Mouse (Mus musculus) forebrain, embryonic 16.5 days (tissue): Measurements from ENCODE around the gene Tor1a. TPM values are rescaled to one million over a fixed set of nuclear protein-coding genes. Genes with fewer than 3 reads are reported as not detected.
A peak's percentile ranks its signal among the peaks of the same experiment; 100 is the strongest.
"Not testable (repeated sequence)": the region's sequence is repeated elsewhere in the genome, so short reads cannot be mapped to it uniquely, and the experiment has no call there.

Source experiments
- ATAC-seq: fragments of 200-750 bp; cut with Nextera tagmentation; 2 replicates; pipeline ENCODE4 v1.8.0; 2017; ENCODE audit warnings: mild to moderate bottlenecking, moderate library complexity
- H3K27ac ChIP-seq: fragments of 300-500 bp; sonication (generic); 2 replicates; pipeline ENCODE4 v1.5.1; 2014; ENCODE audit warnings: low read length, control low read depth
- H3K27me3 ChIP-seq: fragments of 300-500 bp; sonication (generic); replicated peaks from 2 replicates; pipeline ENCODE4 v1.6.1; 2014; ENCODE audit warnings: low read length; ENCODE audit not compliant: control insufficient read depth, insufficient read depth
- H3K36me3 ChIP-seq: fragments of 300-500 bp; sonication (generic); 2 replicates; pipeline ENCODE4 v1.6.1; 2014; ENCODE audit not compliant: control insufficient read depth, insufficient read depth
- H3K4me1 ChIP-seq: fragments of 300-500 bp; sonication (generic); replicated peaks from 2 replicates; pipeline ENCODE4 v1.6.1; 2014; ENCODE audit warnings: low read length; ENCODE audit not compliant: control insufficient read depth, insufficient read depth
- H3K4me2 ChIP-seq: fragments of 300-500 bp; sonication (generic); 2 replicates; pipeline ENCODE4 v1.6.1; 2014; ENCODE audit warnings: mild to moderate bottlenecking, low read length, control low read depth
- H3K4me3 ChIP-seq: fragments of 300-500 bp; sonication (generic); replicated peaks from 2 replicates; pipeline ENCODE4 v1.5.1; 2014; ENCODE audit warnings: mild to moderate bottlenecking, low read length, control low read depth
- H3K9ac ChIP-seq: fragments of 300-500 bp; sonication (generic); replicated peaks from 2 replicates; pipeline ENCODE4 v1.6.1; 2014; ENCODE audit warnings: low read depth, low read length, control low read depth
- H3K9me3 ChIP-seq: fragments of 300-500 bp; sonication (generic); 2 replicates; pipeline ENCODE4 v1.6.1; 2016; ENCODE audit warnings: low read length; ENCODE audit not compliant: control insufficient read depth
- WGBS: fragments of 180-500 bp; shearing (Covaris S2); extraction: QIAGEN DNeasy Blood & Tissue Kit; methylation state at CpG from one replicate; pipeline ENCODE4 v1.1.7; 2014; 5-methylcytosine and 5-hydroxymethylcytosine counted together
- polyA plus RNA-seq: library from polyadenylated mRNA; unstranded; fragments of >200 nt; fragmentation: Nextera tagmentation; extraction: Ambion mirVana; gene quantifications from 2 replicates; pipeline ENCODE4 v1.2.1, GENCODE M21; 2015

The Tor1a gene
- polyA plus RNA-seq, 1 experiment from 2014 or later = 105 TPM

DNA sequence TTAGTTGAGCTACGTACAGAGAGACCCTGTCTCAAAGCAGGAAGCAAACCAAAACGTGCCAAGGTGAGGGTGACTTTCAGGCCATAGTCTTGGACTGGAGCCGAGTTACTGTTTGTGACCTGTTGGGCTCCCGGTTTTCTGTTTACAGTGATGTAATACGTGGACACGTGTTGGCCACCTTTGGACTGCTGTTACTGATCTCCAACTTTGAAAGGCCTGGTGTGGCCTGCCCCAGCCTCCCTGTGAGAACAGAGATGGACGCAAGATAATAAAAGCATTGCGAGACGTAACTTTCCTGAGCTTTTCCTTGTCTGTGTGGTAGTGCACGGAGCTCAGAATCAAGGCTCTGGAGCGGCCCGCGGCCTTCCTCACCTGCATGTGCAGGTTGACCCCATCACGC is 9.0 kb downstream of the Tor1a start:
- H3K4me3 ChIP-seq = no peak overlapping the region
- H3K27me3 ChIP-seq = no peaks in the 10 kb centered on the region
- no peak overlapping the region for H3K4me2 ChIP-seq
- H3K27ac ChIP-seq = no peak overlapping the region
- peaks cover 16% of the 10 kb centered on the region for H3K4me1 ChIP-seq
- H3K9ac ChIP-seq = no peak overlapping the region
- no peaks in the 10 kb centered on the region for H3K9me3 ChIP-seq
- WGBS = 90% methylated on average over 14 of the region's 14 CpGs
- ATAC-seq = no peak
- peaks cover 42% of the 10 kb centered on the region for H3K36me3 ChIP-seq

DNA sequence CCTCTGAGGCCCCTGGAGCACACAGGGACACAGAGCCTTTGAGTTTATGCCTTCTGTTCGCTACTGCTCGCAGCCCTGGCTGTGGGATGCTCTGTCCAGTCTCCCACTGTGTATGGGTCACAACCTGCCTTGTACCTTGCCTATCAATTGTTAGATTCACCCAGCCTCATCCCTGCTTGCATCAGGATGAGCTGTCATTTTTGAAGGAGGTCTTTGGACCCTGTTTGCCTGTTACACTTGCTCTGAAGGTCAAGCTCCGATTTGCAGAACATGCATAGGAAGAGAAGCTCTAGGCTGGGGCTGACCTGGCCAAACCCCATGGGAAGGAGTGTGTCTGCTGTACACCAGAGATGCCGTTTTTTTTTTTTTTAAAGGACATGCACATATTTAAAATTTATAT is 10.2 kb downstream of the Tor1a start:
- Histone ChIP-seq H3K27ac (no peak overlapping the region), H3K27me3 (no peaks in the 10 kb centered on the region), H3K36me3 (peaks cover 39% of the 10 kb centered on the region), H3K4me2 (no peak overlapping the region), H3K4me3 (no peak overlapping the region), H3K4me1 (peaks cover 20% of the 10 kb centered on the region), H3K9me3 (no peaks in the 10 kb centered on the region), H3K9ac (no peak overlapping the region)
- WGBS = 83% methylated on average over 4 of the region's 4 CpGs
- no peak for ATAC-seq

DNA sequence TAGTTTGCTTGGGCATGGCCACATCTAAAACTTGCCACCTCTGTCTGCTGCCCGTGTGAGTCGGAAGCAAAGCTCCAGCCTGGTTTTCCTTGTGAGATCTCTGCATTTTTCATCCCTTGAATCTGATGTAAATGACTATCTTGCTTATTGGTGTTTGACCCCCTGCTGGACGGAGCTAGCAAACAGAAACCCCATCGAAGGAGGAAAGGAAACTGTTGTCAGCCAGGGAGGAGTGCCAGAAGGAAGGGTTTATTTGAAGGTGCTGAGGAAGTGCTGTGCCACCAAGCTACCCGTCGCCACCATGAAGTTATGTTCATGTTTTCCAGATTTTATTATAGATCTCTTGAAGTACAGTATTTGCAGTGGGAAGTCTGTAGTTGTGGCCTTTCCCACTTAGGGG is 12.9 kb downstream of the Tor1a start:
- Histone ChIP-seq H3K27me3 (no peaks in the 10 kb centered on the region), H3K9me3 (no peaks in the 10 kb centered on the region), H3K36me3 (peaks cover 27% of the 10 kb centered on the region), H3K27ac (no peak overlapping the region), H3K4me2 (no peak overlapping the region), H3K9ac (peak overlapping the region; percentile 86), H3K4me1 (peaks cover 20% of the 10 kb centered on the region), H3K4me3 (no peak overlapping the region)
- no peak for ATAC-seq
- WGBS = 77% methylated on average over 6 of the region's 6 CpGs

DNA sequence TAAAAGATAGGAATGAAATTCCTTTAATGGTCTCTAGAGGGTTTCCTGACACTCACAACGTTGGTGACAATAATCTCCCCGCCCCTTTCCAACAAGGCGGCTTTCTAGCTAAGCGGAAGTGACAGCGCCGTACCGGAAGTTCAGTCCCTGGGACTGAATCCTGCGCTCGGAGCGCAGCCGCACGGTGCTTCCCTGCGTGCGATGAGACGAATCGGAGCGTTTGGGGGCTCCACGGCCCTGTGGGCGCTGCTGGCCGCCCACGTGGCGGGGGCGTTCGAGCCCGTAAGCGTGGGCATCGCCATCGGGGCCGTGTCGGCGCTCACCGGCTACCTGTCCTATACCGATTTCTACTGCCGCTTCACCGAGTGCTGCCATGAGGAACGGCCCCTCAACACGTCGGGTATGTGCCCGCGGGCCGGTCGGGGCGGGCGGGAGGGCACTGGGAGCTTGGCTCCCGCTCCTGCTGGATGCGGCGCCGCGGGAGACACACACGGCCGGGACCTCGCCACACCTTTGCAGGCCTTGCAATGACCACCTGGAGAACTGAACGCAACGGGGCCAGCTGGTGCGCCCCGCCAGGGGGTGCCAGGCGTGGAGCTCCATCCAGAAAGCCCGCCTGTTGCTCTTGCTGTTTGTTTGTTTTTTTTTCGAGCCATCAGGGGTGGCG is 14.8 kb downstream of the Tor1a start, which contains the start of gene Tor1b:
Gene Tor1b (plus strand): TSS at position 136 of the 667 bp plus-strand sequence.
- H3K36me3 ChIP-seq = peaks cover 10% of the 10 kb centered on the region
- ATAC-seq = peak; percentile 97
- H3K4me1 ChIP-seq = peaks cover 20% of the 10 kb centered on the region
- H3K9ac ChIP-seq = peak within 1 kb of the TSS; percentile 86
- peak within 1 kb of the TSS; percentile 84 for H3K27ac ChIP-seq
- no peaks in the 10 kb centered on the region for H3K9me3 ChIP-seq
- under 1% methylated on average over 60 of the region's 60 CpGs for WGBS
- peak within 1 kb of the TSS; percentile 93 for H3K4me2 ChIP-seq
- H3K4me3 ChIP-seq = peak within 1 kb of the TSS; percentile 86
- no peaks in the 10 kb centered on the region for H3K27me3 ChIP-seq

DNA sequence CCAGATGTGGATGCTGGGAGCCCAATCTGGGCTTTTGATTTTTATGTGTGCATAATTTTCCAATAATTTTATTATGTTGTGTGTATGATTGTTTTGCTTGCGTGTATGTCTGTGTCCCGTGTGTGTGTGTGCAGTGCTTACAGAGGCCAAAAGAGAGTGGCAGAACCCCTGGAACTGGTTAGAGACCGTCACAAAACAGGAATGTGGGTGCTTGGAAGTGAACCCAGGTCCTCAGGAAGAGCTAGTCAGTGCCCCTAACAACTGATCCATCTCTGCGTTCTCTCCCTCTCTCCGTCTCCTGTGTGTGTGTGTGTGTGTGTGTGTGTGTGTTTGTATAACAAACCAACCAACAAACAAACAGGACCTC is 15.3 kb downstream of the Tor1a start:
- WGBS = 22% methylated on average over 5 of the region's 5 CpGs
- Histone ChIP-seq H3K27ac (peak overlapping the region; percentile 71), H3K4me1 (peaks cover 20% of the 10 kb centered on the region), H3K4me3 (peak overlapping the region; percentile 86), H3K9ac (peak overlapping the region; percentile 86), H3K27me3 (no peaks in the 10 kb centered on the region), H3K9me3 (no peaks in the 10 kb centered on the region), H3K4me2 (peak overlapping the region; percentile 93), H3K36me3 (peaks cover 7% of the 10 kb centered on the region)
- ATAC-seq = no peak

DNA sequence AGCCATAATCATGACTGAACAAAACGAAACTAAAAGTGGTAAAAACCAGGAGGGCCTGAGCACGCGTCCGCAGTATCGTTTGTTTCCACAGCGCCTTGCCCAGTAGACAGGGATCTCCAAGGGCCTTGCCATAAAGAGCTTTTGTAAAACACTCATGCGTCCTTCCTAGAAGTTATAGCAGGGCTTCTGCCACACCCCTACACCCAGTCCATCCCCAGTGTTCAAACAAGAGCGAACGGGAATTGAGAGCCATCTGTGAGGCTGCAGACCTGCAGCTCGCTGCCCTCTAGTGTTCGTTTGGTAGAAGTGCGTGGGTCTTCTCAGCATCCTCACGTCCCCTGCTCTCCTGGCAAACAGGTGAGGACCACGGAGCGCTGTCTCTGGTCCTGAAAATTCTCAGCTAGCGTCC is 25.1 kb downstream of the Tor1a start:
- no peaks in the 10 kb centered on the region for H3K27me3 ChIP-seq
- peak overlapping the region; percentile 49 for H3K4me2 ChIP-seq
- 30% methylated on average over 16 of the region's 16 CpGs for WGBS
- H3K36me3 ChIP-seq = no peaks in the 10 kb centered on the region
- ATAC-seq = peak; percentile 79; the same call in 1 of the 2 replicates
- peaks cover 5% of the 10 kb centered on the region; the same call in 1 of the 2 replicates for H3K4me1 ChIP-seq
- no peaks in the 10 kb centered on the region for H3K9me3 ChIP-seq
- peak overlapping the region; percentile 39; the same call in 1 of the 2 replicates for H3K9ac ChIP-seq
- peak overlapping the region; percentile 36 for H3K4me3 ChIP-seq
- H3K27ac ChIP-seq = no peak overlapping the region

DNA sequence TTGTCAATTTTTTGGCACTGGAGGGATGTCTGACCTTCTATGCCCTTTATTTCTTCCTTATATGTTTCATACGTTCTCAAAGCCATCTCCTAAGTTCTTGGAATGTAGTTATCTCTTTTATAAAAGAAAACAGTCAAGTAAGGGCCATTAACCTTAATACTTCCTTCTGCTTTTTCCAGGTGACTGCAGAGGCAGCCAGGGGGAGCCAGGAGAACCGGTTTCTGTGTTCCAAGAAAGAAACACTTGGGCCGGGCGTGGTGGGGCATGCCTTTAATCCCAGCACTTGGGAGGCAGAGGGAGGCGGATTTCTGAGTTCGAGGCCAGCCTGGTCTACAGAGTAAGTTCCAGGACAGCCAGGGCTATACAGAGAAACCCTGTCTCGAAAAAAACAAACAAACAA is 25.6 kb downstream of the Tor1a start:
- not testable (repeated sequence) for H3K36me3 ChIP-seq, H3K27me3 ChIP-seq, H3K4me2 ChIP-seq, H3K4me1 ChIP-seq, H3K4me3 ChIP-seq, H3K9ac ChIP-seq, ATAC-seq, H3K9me3 ChIP-seq, H3K27ac ChIP-seq
- WGBS = 48% methylated on average over 7 of the region's 7 CpGs

DNA sequence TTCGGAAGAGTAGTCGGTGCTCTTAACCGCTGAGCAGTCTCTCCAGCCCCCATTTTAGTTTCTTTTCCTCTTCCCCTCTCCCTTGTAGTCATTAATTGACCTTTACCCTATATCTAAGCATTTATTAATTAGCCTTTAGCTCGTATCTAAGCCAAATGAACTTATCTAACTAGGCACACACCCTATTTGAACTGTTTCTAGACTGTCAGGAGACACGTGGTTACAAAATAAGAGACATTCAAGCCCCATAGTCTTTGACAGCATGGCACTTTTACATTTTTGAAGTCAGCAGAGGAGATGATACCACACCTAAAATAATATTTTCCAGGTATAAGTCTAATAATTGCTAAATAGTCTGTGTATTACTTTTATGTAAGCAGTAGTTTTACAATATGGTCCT is 26.1 kb downstream of the Tor1a start:
- H3K9ac ChIP-seq = no peak overlapping the region
- H3K4me3 ChIP-seq = no peak overlapping the region
- no peak overlapping the region for H3K27ac ChIP-seq
- WGBS = 91% methylated on average over 5 of the region's 5 CpGs
- no peak overlapping the region for H3K4me2 ChIP-seq
- H3K36me3 ChIP-seq = no peaks in the 10 kb centered on the region
- H3K9me3 ChIP-seq = no peaks in the 10 kb centered on the region
- peaks cover 5% of the 10 kb centered on the region; the same call in 1 of the 2 replicates for H3K4me1 ChIP-seq
- no peak for ATAC-seq
- no peaks in the 10 kb centered on the region for H3K27me3 ChIP-seq

DNA sequence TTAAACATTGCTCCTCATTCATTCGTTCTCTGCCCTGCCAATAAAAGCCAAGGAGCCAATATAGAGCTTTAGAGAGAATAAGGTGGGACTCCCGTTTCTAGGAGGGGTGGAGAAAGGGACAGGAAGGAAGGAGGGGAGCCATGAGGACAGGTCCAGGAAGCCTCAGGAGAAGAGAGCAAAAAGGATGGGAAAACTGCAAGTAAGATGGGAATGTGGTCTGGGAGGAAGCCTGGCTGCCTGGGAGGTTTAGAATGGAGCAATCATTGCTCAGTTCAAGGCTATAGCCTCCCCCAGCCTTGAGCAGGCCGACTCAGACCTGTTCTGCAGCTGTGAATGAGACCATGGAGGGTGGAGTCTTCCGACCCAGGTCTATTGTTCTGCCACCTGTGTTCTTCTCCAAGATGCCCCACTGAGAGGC is 29.1 kb downstream of the Tor1a start:
- Histone ChIP-seq H3K9me3 (no peaks in the 10 kb centered on the region), H3K4me3 (no peak overlapping the region), H3K4me1 (peaks cover 5% of the 10 kb centered on the region; the same call in 1 of the 2 replicates), H3K4me2 (no peak overlapping the region), H3K36me3 (no peaks in the 10 kb centered on the region), H3K27ac (no peak overlapping the region), H3K9ac (no peak overlapping the region), H3K27me3 (no peaks in the 10 kb centered on the region)
- 42% methylated on average over 4 of the region's 4 CpGs for WGBS
- no peak for ATAC-seq
